Mouse (Mus musculus) forebrain, embryonic 11.5 days (tissue): ENCODE measurements around the gene 2900026A02Rik. TPM values are rescaled to one million over a fixed set of nuclear protein-coding genes. Genes with fewer than 3 reads are reported as not detected.

Source experiments
- ATAC-seq: fragments of 200-750 bp; cut with Nextera tagmentation; replicated peaks from 2 replicates; pipeline ENCODE4 v1.8.0; 2017; ENCODE audit warnings: moderate TSS enrichment; ENCODE audit not compliant: low FRiP score
- DNase-seq: peaks from one replicate; pipeline ENCODE4 v3.0.0-alpha.2; 2017; ENCODE audit warnings: low spot score
- H3K27ac ChIP-seq: fragments of 300-500 bp; sonication (generic); 2 replicates; pipeline ENCODE4 v1.5.1; 2014; ENCODE audit warnings: low read depth, low read length
- H3K27me3 ChIP-seq: fragments of 300-500 bp; sonication (generic); 2 replicates; pipeline ENCODE4 v1.6.1; 2014; ENCODE audit warnings: mild to moderate bottlenecking, low read length, mixed read lengths; ENCODE audit not compliant: control insufficient read depth, insufficient read depth
- H3K36me3 ChIP-seq: fragments of 300-500 bp; sonication (generic); 2 replicates; pipeline ENCODE4 v1.6.1; 2014; ENCODE audit warnings: mild to moderate bottlenecking, low read length, moderate library complexity, mixed read lengths; ENCODE audit not compliant: control insufficient read depth, insufficient read depth
- H3K4me1 ChIP-seq: fragments of 300-500 bp; sonication (generic); replicated peaks from 2 replicates; pipeline ENCODE4 v1.6.1; 2014; ENCODE audit warnings: low read length, mixed read lengths; ENCODE audit not compliant: control insufficient read depth, insufficient read depth
- H3K4me2 ChIP-seq: fragments of 300-500 bp; sonication (generic); 2 replicates; pipeline ENCODE4 v1.6.1; 2014; ENCODE audit warnings: low read depth, mild to moderate bottlenecking, low read length, moderate library complexity, mixed read lengths; ENCODE audit not compliant: severe bottlenecking
- H3K4me3 ChIP-seq: fragments of 300-500 bp; sonication (generic); 2 replicates; pipeline ENCODE4 v1.5.1; 2014; ENCODE audit warnings: low read depth, low read length
- H3K9ac ChIP-seq: fragments of 300-500 bp; sonication (generic); 2 replicates; pipeline ENCODE4 v1.6.1; 2014; ENCODE audit warnings: low read length
- H3K9me3 ChIP-seq: fragments of 300-500 bp; sonication (generic); 2 replicates; pipeline ENCODE4 v1.6.1; 2016; ENCODE audit warnings: low read length, mixed read lengths; ENCODE audit not compliant: control insufficient read depth
- WGBS: fragments of 180-500 bp; shearing (Covaris S2); extraction: QIAGEN DNeasy Blood & Tissue Kit; methylation state at CpG from one replicate; pipeline ENCODE4 v1.1.7; 2014; 5-methylcytosine and 5-hydroxymethylcytosine counted together
- polyA plus RNA-seq: library from polyadenylated mRNA; unstranded; fragments of >200 nt; fragmentation: Nextera tagmentation; extraction: Ambion mirVana; gene quantifications from 2 replicates; pipeline ENCODE4 v1.2.1, GENCODE M21; 2014

2900026A02Rik gene
- polyA plus RNA-seq = 2.2 and 3.4 TPM in 2 replicates

- 10% methylated on average over 47 of the region's 62 CpGs for WGBS
- H3K9ac ChIP-seq = peak within 1 kb of the TSS; percentile 66
- no peaks in the 10 kb centered on the region for H3K9me3 ChIP-seq
- no peaks in the 10 kb centered on the region for H3K27me3 ChIP-seq
- peak within 1 kb of the TSS; percentile 68 for H3K4me3 ChIP-seq
- H3K36me3 ChIP-seq = no peaks in the 10 kb centered on the region
- no peak within 1 kb of the TSS for H3K27ac ChIP-seq
- H3K4me2 ChIP-seq = peak within 1 kb of the TSS; percentile 97
- peaks cover 9% of the 10 kb centered on the region for H3K4me1 ChIP-seq
- ATAC-seq (peak; percentile 19), DNase-seq (peak; percentile 87)
Observed at GRCm38 (mm10) chr5:113221147-113221865, at the start of gene 2900026A02Rik. Gene 2900026A02Rik, minus strand, starts transcription at chr5:113221236.

DNA sequence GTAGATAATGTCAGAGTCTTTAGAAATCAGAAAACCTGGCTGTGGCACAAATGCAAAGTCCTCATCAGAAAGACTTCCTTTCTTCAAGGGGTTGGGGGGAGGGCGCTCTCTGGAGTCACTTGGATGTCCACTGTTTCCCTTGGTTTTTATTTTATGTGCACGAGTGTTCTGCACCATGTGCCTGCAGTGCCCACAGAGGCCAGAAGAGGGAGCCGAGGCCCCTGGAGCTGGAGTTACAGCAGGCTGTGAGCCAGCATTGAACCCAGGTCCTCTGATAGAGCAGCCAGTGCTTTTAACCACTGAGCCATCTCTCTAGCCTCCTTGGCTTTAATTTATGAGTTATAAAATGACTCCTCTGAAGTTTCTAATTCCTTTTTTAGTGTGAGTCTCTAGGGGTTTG, 49.0 kb upstream of the 2900026A02Rik start:
- Histone ChIP-seq H3K9ac (no peak overlapping the region), H3K4me2 (no peak overlapping the region), H3K9me3 (no peaks in the 10 kb centered on the region), H3K4me1 (no peaks in the 10 kb centered on the region), H3K27me3 (no peaks in the 10 kb centered on the region), H3K27ac (no peak overlapping the region), H3K36me3 (no peaks in the 10 kb centered on the region), H3K4me3 (no peak overlapping the region)
- no peak for DNase-seq
- ATAC-seq = no peak
- WGBS = 85% methylated on average over 3 of the region's 3 CpGs

DNA sequence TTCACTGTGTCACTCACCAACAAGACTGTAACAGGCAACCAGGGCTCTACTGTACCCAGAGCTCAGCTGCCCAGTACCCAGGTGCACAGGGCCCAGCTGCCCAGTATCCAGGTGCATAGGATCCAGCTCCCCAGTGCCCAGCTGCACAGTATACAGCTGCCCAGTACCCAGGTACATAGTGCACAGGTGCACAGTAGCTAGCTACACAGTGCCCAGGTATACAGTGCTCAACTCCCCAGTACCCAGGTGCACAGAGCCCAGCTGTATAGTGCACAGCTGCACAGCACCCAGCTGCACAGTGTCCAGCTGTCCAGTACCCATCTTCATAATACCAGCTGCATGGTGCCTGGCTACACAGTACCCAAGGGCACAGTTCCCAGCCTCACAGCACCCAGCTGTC, 47.2 kb upstream of the 2900026A02Rik start:
- Histone ChIP-seq H3K4me1 (no peaks in the 10 kb centered on the region), H3K27me3 (no peaks in the 10 kb centered on the region), H3K27ac (no peak overlapping the region), H3K36me3 (no peaks in the 10 kb centered on the region; the same call in 1 of the 2 replicates), H3K4me2 (no peak overlapping the region), H3K9me3 (no peaks in the 10 kb centered on the region), H3K4me3 (no peak overlapping the region), H3K9ac (no peak overlapping the region)
- ATAC-seq = no peak
- no peak for DNase-seq

DNA sequence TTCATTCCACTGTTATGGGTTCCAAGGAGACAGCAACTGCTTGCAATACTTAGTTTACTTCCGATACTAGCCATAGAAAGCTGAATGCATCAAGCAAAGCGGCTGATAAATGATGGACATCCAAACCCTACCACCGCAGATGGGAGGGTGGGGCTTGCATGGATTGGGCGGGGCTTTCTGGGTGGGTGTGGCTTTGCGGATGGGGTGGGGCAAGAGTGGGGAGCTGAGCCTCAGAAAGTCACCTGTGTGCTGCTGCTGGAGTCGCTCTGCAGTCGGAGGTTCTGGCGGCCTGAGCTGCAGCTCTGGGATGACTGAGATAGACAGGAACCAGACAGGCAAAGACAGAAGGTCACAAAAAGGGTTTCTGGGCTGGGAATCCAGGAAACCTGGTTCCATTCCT, 44.6 kb upstream of the 2900026A02Rik start:
- WGBS = 91% methylated on average over 8 of the region's 8 CpGs
- no peaks in the 10 kb centered on the region for H3K27me3 ChIP-seq

GRCm38 (mm10) chr5:113250806-113251205, 29.8 kb upstream of the 2900026A02Rik start:
- ATAC-seq (no peak), DNase-seq (no peak)

More for the DNA sequence above, 44.6 kb upstream of the 2900026A02Rik start:
- no peak for DNase-seq
- Histone ChIP-seq H3K4me1 (no peaks in the 10 kb centered on the region), H3K9me3 (no peaks in the 10 kb centered on the region), H3K9ac (no peak overlapping the region), H3K27ac (no peak overlapping the region), H3K36me3 (no peaks in the 10 kb centered on the region; the same call in 1 of the 2 replicates), H3K4me3 (no peak overlapping the region), H3K4me2 (no peak overlapping the region)
- ATAC-seq = no peak

GRCm38 (mm10) chr5:113249263-113249930, 28.4 kb upstream of the 2900026A02Rik start:
- ATAC-seq (no peak), DNase-seq (no peak)
- Histone ChIP-seq H3K27ac (no peak overlapping the region), H3K36me3 (no peaks in the 10 kb centered on the region), H3K4me2 (no peak overlapping the region), H3K9me3 (no peaks in the 10 kb centered on the region), H3K4me1 (no peaks in the 10 kb centered on the region), H3K27me3 (no peaks in the 10 kb centered on the region), H3K4me3 (no peak overlapping the region), H3K9ac (no peak overlapping the region)
- 93% methylated on average over 8 of the region's 8 CpGs for WGBS

More at GRCm38 (mm10) chr5:113250806-113251205, 29.8 kb upstream of the 2900026A02Rik start:
- no peak overlapping the region for H3K4me2 ChIP-seq
- H3K36me3 ChIP-seq = no peaks in the 10 kb centered on the region
- H3K9ac ChIP-seq = no peak overlapping the region
- H3K4me3 ChIP-seq = no peak overlapping the region
- no peaks in the 10 kb centered on the region for H3K27me3 ChIP-seq
- H3K27ac ChIP-seq = no peak overlapping the region
- H3K4me1 ChIP-seq = no peaks in the 10 kb centered on the region
- H3K9me3 ChIP-seq = no peaks in the 10 kb centered on the region
- 95% methylated on average over 11 of the region's 11 CpGs for WGBS

DNA sequence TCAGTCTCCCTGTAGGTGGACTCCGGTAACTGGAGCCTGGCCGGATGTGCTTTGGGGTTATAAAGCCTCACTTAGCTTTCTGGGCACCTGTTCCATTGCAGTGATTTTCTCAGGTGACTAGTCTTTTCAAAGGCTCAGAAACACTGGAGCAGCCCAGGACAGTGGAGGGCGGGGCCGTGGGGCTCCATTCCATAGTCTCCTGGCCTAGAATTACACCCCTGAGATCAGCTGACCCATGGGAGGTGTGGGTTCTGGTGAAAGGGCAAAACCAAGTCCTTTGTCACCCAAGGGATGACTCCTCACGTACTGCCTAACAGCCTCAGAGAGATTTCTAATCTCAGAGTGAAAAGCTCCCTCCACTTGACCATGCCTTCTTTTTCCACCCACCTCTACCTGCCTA, 9.2 kb upstream of the 2900026A02Rik start:
- Histone ChIP-seq H3K36me3 (no peaks in the 10 kb centered on the region), H3K4me1 (peaks cover 10% of the 10 kb centered on the region; the same call in 1 of the 2 replicates), H3K27me3 (no peaks in the 10 kb centered on the region), H3K9me3 (no peaks in the 10 kb centered on the region), H3K4me3 (no peak overlapping the region), H3K4me2 (no peak overlapping the region), H3K9ac (no peak overlapping the region), H3K27ac (no peak overlapping the region)
- WGBS = 85% methylated on average over 5 of the region's 5 CpGs
- ATAC-seq = no peak
- no peak for DNase-seq

- DNase-seq (peak; percentile 93), ATAC-seq (peak; percentile 71)
- Histone ChIP-seq H3K4me1 (peaks cover 10% of the 10 kb centered on the region; the same call in 1 of the 2 replicates), H3K4me3 (peak within 1 kb of the TSS; percentile 14; the same call in 1 of the 2 replicates), H3K9ac (peak within 1 kb of the TSS; percentile 37), H3K9me3 (no peaks in the 10 kb centered on the region), H3K4me2 (peak within 1 kb of the TSS; percentile 44), H3K27ac (peak within 1 kb of the TSS; percentile 2; the same call in 1 of the 2 replicates), H3K27me3 (no peaks in the 10 kb centered on the region), H3K36me3 (no peaks in the 10 kb centered on the region)
- under 1% methylated on average over 13 of the region's 13 CpGs for WGBS
Observed at GRCm38 (mm10) chr5:113226632-113227102, 5.6 kb upstream of the 2900026A02Rik start, which contains the start of gene Tmem211. Gene Tmem211, plus strand, starts transcription at chr5:113226909.
